Mouse (Mus musculus) brown adipose tissue, adult 24 weeks (tissue): ENCODE measurements around the gene Pard3. TPM values are rescaled to one million over a fixed set of nuclear protein-coding genes. Genes with fewer than 3 reads are reported as not detected.

Experiments
- H3K27ac ChIP-seq: fragments of 200-500 bp; replicated peaks from 2 replicates; pipeline ENCODE4 v1.5.1; 2012; ENCODE audit warnings: low read depth, mild to moderate bottlenecking, low read length
- H3K4me1 ChIP-seq: fragments of 200-500 bp; 2 replicates; pipeline ENCODE4 v1.6.1; 2012; ENCODE audit warnings: low read length, mixed read lengths; ENCODE audit not compliant: control insufficient read depth, insufficient read depth, insufficient read length
- H3K4me3 ChIP-seq: fragments of 200-500 bp; 2 replicates; pipeline ENCODE4 v1.5.1; 2012; ENCODE audit warnings: low read depth, mild to moderate bottlenecking, low read length, moderate library complexity; ENCODE audit not compliant: insufficient read depth
- polyA plus RNA-seq: library from polyadenylated mRNA; stranded (reverse); fragments of >200 nt; gene quantifications from 2 replicates; pipeline ENCODE4 v1.2.4, GENCODE M21; 2012; ENCODE audit not compliant: missing spikeins, insufficient read depth, insufficient read length

Gene Pard3
- polyA plus RNA-seq, 1 experiment: 14.6 TPM

GRCm38 (mm10) chr8:127099439-127100090 is 35.9 kb downstream of the Pard3 start:
- Histone ChIP-seq H3K4me3 (no peak overlapping the region), H3K4me1 (peaks cover 3% of the 10 kb centered on the region; the same call in 1 of the 2 replicates)

DNA sequence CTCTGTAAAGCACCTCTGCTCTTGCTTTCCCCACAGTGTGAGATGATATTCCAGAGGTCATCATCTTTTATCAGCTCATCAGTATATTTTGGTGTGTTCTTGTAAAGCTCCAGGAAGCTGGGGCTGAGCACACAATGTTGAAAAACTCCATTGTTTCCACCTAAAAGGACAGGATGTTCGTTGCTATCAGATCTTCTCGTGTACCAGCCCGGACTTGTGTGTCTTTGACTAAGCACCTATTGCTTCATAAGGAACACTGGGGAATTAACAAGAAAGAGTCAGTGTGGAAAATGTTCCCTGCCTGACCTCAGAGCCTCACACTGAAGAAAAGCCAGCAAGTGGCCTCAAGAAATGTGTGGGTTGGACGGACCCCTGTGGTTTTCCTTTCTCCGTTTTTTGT is 39.6 kb downstream of the Pard3 start:
- peaks cover 3% of the 10 kb centered on the region; the same call in 1 of the 2 replicates for H3K4me1 ChIP-seq
- H3K27ac ChIP-seq: no peak overlapping the region
- no peak overlapping the region for H3K4me3 ChIP-seq

More at GRCm38 (mm10) chr8:127099439-127100090, 35.9 kb downstream of the Pard3 start:
- no peak overlapping the region for H3K27ac ChIP-seq

DNA sequence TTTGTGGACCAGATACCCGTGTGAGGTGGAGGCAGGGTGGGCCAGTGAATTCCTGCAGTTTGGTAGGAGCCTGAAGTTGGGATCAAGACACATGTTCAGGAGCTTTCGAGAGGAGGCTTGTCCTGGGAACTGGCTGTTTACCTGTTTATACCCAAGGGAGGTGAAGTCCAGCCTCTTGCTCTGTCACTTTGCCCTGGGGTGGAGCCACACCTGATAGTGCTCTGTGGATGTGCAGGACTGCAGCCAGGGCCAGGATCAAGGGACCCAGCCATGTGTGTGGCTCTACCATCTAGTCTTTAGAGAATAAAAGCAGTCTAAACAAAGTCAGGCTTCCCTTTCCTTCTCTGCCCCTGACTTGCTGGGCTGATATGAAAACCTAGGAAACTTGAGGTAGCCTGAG is 40.9 kb downstream of the Pard3 start:
- no peaks in the 10 kb centered on the region for H3K4me1 ChIP-seq
- H3K4me3 ChIP-seq: no peak overlapping the region
- H3K27ac ChIP-seq: no peak overlapping the region

DNA sequence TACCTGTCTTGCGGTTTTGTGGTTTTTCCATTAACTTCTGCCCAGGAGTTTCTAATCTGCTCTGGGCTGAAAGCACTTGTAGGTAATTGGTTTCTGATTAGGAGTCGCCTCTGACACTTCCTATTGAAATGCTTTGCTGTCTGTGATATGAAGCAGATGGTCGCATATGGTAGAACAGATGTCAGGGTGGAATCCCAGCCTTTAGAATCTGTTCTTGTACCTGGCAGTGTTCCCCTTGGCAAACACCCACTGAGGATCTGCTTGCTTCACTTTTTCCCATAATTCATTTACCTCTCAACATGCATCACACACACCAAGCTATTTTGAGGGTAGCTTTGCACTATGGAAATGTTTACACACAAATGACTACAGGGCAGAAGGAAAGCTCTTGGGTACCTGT is 44.2 kb downstream of the Pard3 start:
- peaks cover 2% of the 10 kb centered on the region; the same call in 1 of the 2 replicates for H3K4me1 ChIP-seq
- no peak overlapping the region for H3K27ac ChIP-seq
- no peak overlapping the region for H3K4me3 ChIP-seq

DNA sequence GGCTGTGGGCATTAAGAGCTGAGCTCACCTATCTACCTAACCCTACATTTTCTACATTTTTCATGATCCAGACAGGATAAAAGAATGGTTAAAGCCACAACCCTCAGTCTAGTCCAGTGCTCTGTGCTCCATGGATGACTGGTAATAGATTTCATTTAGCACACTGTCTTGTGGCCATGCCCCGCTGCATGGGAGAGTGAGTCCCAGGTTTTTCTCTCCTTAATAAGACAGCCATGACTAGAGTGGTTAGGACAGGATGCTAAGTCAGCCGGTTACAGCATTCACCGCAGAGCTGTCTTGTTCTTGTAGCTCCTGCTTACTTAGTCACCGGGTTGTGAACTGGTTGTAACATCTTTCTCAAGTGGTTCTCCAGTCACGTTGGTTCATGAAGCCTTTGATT is 49.5 kb downstream of the Pard3 start:
- Histone ChIP-seq H3K4me1 (peaks cover 6% of the 10 kb centered on the region; the same call in 1 of the 2 replicates), H3K27ac (no peak overlapping the region), H3K4me3 (no peak overlapping the region)

DNA sequence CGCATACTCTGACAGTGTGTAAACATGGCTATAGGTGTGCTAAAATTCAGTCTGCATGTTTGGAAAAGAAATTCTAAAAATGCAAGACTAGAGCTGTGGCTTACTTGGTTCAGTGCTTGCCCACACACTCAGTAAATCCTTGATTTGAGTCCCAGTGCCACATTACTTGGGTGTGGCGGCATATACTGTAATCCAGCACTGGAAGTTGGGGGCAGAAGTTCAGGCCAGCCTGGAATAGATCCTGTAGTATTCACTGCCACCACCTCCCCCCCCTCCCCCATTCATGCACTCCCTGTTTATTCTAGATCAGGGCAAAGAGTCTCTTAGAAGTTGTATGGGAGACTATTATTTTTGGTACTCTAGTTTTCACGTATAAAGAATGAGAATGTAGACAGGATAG is 52.1 kb downstream of the Pard3 start:
- no peak overlapping the region for H3K4me3 ChIP-seq
- peaks cover 9% of the 10 kb centered on the region for H3K4me1 ChIP-seq
- H3K27ac ChIP-seq: no peak overlapping the region

DNA sequence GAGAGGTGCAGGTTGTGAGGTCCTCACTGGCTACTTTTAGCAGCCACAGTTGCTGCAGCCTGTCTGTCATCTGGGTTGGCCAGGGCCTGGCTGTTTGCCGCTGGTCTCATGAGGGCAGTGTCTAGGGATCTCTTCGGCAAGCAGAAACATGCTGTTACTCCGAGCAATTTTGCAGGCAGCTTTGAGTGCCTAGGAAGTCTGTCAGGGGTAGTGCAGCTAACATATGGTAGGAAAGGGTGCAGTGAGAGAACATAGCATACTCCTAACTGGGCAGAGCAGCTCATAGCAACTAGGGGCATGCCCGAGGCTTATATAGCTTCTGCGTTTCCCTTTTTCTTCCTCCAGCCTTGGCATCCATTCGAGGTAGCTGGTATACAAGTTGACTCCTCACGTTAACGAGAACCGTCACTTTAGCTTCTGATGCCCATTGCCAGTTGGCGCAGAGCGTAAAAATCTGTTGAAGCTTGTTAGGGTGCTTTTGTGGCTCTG is 54.7 kb downstream of the Pard3 start:
- peaks cover 6% of the 10 kb centered on the region; the same call in 1 of the 2 replicates for H3K4me1 ChIP-seq
- no peak overlapping the region for H3K27ac ChIP-seq
- H3K4me3 ChIP-seq: no peak overlapping the region

- peaks cover 3% of the 10 kb centered on the region; the same call in 1 of the 2 replicates for H3K4me1 ChIP-seq
- H3K27ac ChIP-seq: no peak overlapping the region
- no peak overlapping the region for H3K4me3 ChIP-seq
These were observed 59.7 kb downstream of the Pard3 start for GRCm38 (mm10) chr8:127123391-127123790.

DNA sequence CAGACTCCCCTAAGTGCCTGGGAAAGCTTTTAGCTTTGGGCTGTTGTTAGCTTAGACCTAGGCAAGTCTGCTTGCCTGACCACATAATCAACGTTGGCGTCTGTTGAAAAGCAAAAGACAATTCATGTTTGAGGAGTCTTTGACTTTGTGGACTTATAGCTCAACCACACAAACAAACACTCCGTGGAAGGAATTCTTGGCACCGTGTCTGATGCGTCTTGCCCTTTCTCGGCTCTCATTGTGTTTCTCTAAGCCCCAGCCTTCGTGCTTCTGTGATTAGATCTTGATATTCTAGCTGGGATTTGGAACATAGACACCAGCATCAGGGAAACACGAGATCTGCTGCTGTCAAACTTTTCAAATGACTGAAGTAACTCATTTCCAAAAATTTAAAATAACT is 61.1 kb downstream of the Pard3 start:
- no peaks in the 10 kb centered on the region for H3K4me1 ChIP-seq
- H3K4me3 ChIP-seq: no peak overlapping the region
- H3K27ac ChIP-seq: no peak overlapping the region

DNA sequence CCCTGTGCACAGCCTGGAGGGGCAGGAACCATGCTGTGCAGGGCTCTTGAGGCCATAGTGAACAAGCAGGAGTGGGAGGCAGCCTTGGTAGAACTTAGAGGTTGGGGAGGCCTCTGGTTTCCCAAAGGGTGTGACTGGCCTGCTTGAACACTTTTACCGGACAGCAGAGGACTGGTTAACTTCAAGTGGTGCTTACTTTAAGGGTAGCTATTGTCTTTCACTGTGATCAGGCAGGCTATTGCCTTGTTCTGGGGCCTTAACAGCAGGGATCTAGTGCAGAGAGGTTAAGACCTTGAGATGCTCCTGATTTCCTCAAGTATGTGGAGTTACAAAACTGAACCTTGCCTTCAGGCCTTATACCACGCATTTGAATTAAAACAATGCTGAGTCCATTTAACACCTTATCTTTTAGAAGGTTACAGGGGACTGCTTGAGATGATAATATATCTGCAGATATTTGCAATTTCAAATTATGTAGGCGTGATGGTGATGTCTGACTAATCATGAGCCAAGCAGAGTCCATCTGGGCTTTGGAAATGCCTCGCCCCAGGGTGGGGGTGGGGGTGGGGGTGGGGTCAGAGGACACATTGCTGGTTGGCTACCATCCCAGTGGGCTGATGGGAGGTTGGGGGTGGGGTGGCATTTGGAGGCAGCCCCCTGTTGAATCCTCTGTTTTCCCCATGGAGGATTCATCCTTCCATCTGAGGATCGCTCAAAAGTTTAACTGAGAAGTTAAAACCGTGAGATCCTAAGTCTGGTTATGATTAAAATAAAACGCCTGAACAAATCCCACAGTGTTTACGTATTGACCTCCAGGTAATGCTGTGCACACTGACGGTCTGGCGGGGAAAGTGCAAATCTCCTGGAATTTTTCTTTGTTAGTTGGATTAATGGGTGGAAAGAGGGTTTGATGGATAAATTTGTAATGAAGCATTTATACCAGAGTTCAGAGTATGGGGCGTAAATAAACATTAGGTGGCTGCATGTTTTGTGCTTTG is 62.3 kb downstream of the Pard3 start:
- no peak overlapping the region for H3K27ac ChIP-seq
- no peaks in the 10 kb centered on the region for H3K4me1 ChIP-seq
- H3K4me3 ChIP-seq: no peak overlapping the region

DNA sequence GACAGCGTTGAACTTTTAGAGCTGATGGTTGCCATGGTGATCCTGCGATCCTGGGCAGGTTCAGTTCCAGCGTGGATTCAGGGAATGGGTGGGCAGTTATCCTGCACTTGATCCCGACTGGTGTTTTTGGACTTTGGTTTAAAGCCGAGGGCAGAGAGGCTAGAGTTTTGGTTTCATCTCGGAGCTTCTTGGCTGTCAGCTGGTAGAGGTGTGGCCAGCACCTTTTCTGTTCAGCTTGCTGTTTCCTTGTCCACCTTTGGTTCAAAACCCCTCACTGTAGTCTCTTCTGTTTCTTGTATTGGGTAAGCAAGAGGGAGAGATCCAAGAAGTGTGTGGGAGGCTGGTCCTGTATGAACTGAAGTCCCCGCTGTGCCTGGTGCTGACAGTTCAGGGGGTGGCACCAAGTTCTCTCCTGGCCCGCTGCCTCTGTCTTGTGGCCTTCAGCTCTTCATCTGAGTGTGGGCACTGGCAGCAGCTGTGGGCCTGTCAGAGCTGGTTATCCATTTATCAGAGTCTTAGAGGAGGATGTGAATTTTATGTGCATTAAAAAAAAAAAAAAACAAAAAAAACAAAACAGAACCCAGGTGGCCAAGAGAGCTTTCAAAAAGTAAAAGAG is 65.2 kb downstream of the Pard3 start:
- Histone ChIP-seq H3K4me1 (no peaks in the 10 kb centered on the region), H3K27ac (no peak overlapping the region), H3K4me3 (no peak overlapping the region)

GRCm38 (mm10) chr8:127134327-127134726 is 70.6 kb downstream of the Pard3 start:
- Histone ChIP-seq H3K4me3 (no peak overlapping the region), H3K4me1 (no peaks in the 10 kb centered on the region), H3K27ac (no peak overlapping the region)

DNA sequence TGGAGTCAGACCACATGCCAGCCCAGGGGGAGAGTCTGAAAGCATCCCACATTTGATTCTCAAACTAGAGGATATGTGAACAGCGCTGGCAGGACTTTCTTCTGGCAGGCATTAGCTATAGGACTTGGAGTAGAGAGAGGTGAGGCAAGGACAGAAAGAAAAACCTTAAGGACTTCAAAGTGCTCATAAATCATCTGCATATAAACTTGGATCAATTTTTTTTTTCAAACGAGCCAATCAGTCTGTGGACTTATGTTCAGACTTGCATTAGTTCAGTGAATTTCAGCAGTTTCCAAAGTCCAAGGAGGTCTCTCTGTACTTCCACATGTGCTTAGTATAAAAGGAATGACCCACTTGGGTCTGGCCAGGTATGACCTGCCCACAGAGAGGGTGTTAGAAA is 72.5 kb downstream of the Pard3 start:
- Histone ChIP-seq H3K4me3 (no peak overlapping the region), H3K4me1 (no peaks in the 10 kb centered on the region), H3K27ac (no peak overlapping the region)

GRCm38 (mm10) chr8:127136781-127137180 is 73.1 kb downstream of the Pard3 start:
- H3K4me1 ChIP-seq: no peaks in the 10 kb centered on the region
- H3K27ac ChIP-seq: no peak overlapping the region
- no peak overlapping the region for H3K4me3 ChIP-seq

GRCm38 (mm10) chr8:127139154-127139553 is 75.5 kb downstream of the Pard3 start:
- Histone ChIP-seq H3K4me3 (no peak overlapping the region), H3K4me1 (no peaks in the 10 kb centered on the region), H3K27ac (no peak overlapping the region)
